Mouse (Mus musculus): Measurements from ENCODE around the gene BC048562.

The BC048562 gene

DNA sequence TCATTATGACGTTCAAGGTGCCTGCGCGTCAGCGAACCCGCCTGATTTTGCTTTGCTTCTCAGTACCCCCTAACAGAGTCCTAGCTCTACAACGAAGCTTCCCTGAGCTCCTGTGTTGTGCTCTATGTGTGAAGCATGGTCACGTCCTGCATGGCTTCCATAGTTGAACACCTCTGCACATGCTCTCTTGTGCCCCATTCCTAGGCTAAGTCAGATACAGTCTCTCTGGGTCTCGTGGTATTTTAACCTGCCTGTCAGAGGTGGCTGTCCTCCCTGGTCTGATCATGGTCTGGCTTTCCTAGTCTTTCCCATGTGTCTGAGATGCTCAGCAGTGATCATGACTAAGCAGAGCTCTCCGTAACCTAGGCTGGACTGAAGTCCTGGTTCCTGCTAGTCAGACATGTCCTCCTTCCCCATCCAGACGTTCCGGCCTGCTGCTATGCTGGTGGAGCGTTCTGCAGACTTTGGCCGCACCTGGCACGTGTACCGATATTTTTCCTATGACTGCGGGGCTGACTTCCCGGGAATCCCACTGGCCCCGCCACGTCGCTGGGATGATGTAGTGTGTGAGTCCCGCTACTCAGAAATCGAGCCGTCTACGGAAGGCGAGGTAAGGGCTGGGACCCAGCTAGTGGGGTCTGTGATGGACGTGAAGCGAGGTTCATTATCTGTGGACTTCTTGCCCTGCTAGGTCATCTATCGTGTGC lies 44.7 kb downstream of the BC048562 start:
- no peak for DNase-seq (ENCODE audit: low read depth)

GRCm38 (mm10) chr9:108481520-108482210 lies 45.4 kb downstream of the BC048562 start:
- DNase-seq (ENCODE audit: low read depth): no peak

- DNase-seq (ENCODE audit: low read depth): no peak
Observed at GRCm38 (mm10) chr9:108483051-108483790, 46.9 kb downstream of the BC048562 start.

DNA sequence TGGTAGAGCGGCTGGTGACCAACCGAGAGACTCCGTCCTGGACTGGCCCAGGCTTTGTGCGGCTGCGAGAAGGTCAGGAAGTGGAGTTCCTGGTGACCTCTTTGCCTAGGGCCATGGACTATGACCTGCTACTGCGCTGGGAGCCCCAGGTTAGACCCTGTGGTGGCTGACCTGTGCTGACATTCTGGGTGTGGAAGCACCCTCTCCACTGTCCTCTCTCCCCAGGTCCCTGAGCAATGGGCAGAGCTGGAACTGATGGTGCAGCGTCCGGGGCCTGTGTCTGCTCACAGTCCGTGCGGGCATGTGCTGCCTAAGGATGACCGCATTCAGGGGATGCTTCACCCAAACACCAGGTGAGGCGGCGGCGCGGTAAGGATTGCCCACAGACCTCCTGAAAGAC lies 47.7 kb downstream of the BC048562 start:
- DNase-seq (ENCODE audit: low read depth): no peak

DNA sequence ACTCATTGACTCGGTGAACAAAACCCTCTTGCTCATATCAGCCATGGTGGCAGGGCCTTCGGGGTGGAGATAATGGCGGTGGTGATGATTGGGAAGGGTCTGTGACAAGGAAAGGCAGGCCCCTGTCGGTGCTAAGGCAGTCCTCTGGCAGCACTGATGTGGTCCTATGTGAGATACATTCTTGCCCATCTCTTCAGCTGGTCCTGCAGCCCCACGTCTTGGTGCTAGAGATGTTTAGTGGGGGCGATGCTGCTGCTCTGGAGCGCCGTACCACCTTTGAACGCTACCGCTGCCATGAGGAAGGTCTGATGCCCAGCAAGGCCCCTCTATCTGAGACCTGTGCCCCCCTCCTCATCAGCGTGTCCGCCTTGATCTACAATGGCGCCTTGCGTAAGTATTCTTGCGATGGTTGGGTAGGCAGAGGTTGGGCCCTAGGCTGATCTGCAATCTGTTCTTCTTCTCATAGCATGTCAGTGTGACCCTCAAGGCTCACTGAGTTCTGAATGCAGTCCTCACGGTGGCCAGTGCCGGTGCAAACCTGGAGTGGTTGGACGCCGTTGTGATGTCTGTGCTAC lies 49.1 kb downstream of the BC048562 start:
- DNase-seq (ENCODE audit: low read depth): no peak

DNA sequence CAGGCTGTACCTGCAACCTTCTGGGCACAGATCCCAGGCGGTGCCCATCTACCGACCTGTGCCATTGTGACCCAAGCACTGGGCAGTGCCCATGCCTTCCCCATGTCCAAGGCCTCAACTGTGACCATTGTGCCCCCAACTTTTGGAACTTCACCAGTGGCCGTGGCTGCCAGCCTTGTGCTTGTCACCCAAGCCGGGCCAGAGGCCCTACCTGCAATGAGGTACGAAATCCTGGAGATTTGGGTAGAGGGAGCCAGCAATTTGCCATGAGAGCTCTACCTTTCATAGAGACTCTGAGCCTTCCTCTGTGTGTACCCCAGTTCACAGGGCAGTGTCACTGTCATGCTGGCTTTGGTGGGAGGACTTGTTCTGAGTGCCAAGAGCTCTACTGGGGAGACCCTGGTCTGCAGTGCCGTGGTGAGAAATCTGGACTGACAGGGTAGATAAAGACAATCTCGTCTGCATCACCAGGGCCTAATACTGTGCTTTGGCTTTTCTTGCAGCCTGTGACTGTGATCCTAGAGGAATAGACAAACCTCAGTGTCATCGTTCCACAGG lies 50.8 kb downstream of the BC048562 start:
- DNase-seq (ENCODE audit: low read depth): no peak

GRCm38 (mm10) chr9:108488403-108488802 lies 52.1 kb downstream of the BC048562 start:
- no peak for DNase-seq (ENCODE audit: low read depth)

GRCm38 (mm10) chr9:108489215-108489614 lies 52.9 kb downstream of the BC048562 start:
- no peak for DNase-seq (ENCODE audit: low read depth)

DNA sequence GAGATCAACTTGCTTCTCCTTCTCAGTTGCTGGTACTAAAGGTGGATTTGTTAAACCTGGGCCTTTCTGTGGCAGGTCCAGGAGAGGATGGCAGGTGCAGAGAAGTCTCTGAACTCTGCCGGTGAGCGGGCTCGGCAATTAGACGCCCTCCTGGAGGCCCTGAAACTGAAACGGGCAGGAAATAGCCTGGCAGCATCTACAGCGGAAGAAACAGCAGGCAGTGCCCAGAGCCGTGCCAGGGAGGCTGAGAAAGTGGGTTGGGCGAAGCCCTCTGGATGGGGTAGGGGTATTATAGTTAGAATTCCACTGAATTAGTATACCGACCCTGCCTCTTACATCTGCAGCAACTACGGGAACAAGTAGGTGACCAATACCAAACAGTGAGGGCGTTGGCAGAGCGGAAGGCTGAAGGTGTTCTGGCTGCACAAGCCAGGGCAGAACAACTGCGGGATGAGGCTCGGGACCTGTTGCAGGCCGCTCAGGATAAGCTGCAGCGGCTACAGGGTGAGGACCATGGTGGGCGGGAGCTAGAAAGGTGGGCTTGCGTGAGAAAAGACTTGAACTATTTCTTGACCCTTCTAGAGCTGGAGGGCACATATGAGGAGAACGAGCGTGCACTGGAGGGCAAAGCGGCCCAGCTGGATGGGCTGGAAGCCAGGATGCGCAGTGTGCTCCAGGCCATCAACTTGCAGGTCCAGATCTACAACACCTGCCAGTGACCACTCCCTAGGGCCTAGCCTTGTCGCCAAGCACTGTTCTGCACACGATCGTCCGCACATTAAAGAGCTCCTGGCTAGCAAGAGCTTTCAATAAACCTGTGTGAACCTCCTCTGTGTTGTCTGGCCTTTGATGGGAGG lies 53.6 kb downstream of the BC048562 start:
- DNase-seq (ENCODE audit: low read depth): peak; percentile 62

GRCm38 (mm10) chr9:108490559-108491285 lies 54.4 kb downstream of the BC048562 start, which contains the start of gene Usp19:
TSS of gene Usp19 (plus strand) at chr9:108490602.
- peak; percentile 99 for DNase-seq (ENCODE audit: low read depth)

DNA sequence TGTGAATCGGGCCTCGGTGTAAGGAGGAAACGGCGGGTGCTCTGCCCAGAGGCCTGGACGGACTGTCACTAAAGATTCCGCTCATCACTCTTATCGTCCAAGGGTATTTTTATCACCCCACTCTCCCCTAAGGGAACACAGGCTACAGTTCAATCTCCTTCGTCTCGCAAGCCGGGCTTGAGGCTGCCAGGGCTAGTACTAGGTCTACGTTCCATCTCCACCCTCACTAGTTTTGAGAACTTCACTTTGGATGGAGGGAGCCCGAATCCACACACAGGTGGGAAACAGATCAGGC lies 55.0 kb downstream of the BC048562 start:
- no peak for DNase-seq (ENCODE audit: low read depth)

DNA sequence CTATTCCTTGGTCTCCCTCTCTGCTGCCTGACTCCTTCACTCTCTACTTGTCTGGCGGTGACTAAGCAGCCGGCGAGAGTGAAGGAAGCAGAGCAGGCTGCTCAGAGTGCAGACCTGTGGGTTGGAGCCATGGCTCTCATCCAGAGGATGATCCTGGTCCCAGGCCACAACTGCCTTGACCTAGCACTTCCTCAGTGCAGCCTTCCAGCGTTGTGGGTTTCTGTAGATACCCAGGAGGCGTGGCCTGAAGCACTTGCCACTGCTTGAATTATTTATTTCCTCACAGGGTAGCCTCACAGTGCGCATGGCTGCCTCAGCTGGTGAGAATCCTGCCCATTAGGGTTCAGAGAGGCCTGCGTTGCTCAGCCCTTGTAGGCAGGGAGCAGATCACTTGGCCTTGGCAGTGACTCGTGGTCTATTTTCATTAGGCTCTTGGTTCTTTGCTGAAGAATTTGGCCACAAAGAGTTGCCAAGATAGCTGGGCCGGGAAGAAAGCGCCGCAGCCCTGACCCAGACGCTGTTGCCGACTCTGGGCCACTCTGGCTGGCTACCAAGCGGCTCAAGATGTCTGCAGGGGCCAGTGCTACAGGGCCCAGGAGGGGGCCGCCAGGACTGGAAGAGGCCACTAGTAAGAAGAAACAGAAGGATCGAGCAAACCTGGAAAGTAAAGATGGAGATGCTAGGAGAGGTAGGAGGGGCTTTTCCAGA lies 55.9 kb downstream of the BC048562 start:
- DNase-seq (ENCODE audit: low read depth): peak; percentile 51

DNA sequence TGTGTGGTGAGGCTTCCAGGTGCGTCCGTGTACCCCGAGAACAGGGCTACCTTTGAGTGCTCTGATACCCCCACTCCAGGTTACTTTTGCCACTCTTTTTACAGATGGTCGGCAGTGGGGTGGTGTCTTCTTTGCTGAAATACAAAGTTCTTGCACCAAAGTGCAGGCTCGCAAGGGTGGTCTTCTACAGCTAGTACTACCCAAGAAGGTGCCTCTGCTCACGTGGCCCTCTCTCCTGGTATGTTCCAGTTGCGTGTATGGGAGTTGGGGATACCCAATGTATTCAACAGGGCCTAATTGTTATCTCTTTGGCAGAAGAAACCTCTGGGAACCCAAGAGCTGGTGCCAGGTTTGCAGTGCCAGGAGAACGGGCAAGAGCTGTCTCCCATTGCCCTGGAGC lies 57.0 kb downstream of the BC048562 start:
- DNase-seq (ENCODE audit: low read depth): no peak

- DNase-seq (ENCODE audit: low read depth): no peak
Observed at GRCm38 (mm10) chr9:108494146-108494825, 58.0 kb downstream of the BC048562 start.

DNA sequence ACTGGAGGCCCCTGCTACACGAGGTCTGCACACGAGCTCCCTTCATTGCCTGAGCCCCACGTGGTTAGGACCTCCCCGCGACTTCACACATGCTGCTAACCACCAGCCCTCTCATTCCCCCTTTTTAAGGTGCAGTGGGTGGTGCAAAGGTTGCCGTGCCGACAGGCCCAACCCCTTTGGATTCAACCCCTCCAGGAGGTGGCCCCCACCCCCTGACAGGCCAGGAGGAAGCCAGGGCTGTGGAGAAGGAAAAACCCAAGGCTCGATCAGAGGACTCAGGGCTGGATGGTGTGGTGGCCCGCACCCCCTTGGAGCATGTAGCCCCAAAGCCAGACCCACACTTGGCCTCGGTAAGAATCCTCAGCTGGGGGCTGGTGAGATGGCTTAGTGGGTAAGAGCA lies 58.6 kb downstream of the BC048562 start:
- no peak for DNase-seq (ENCODE audit: low read depth)

All from induced T-regulatory cell, adult 2 months (primary cell).